Mouse (Mus musculus) myocyte (in vitro differentiated cells): ENCODE measurements around the gene Amn1. TPM values are rescaled to one million over a fixed set of nuclear protein-coding genes. Genes with fewer than 3 reads are reported as not detected.
A peak's percentile ranks its signal among the peaks of the same experiment; 100 is the strongest.
"Not testable (repeated sequence)": the region's sequence is repeated elsewhere in the genome, so short reads cannot be mapped to it uniquely, and the experiment has no call there.

Experiments used
- H3K27me3 ChIP-seq: one replicate; pipeline ENCODE4 v1.6.1; 2011; ENCODE audit not compliant: control insufficient read depth, insufficient read depth, insufficient read length
- H3K36me3 ChIP-seq: one replicate; pipeline ENCODE4 v1.6.1; 2011; ENCODE audit not compliant: control insufficient read depth, insufficient read depth
- H3K4me2 ChIP-seq: one replicate; pipeline ENCODE4 v1.6.1; 2011; ENCODE audit warnings: low read depth, control low read depth
- H3K4me3 ChIP-seq: one replicate; pipeline ENCODE4 v1.5.1; 2011; ENCODE audit warnings: mild to moderate bottlenecking, control low read depth, moderate library complexity
- H3K79me2 ChIP-seq: one replicate; pipeline ENCODE4 v1.6.1; 2011; ENCODE audit not compliant: control insufficient read depth, insufficient read depth
- H3ac ChIP-seq: one replicate; pipeline ENCODE4 v1.6.1; 2011; ENCODE audit not compliant: control insufficient read depth, insufficient read length
- CEBPB ChIP-seq: IDR thresholded peaks from 2 replicates; pipeline ENCODE4 v1.6.1; 2011; ENCODE audit warnings: mild to moderate bottlenecking, moderate library complexity; ENCODE audit not compliant: poor library complexity, insufficient read depth, severe bottlenecking
- E2F4 ChIP-seq: IDR thresholded peaks from one replicate; pipeline ENCODE4 v1.6.1; 2011; ENCODE audit warnings: mild to moderate bottlenecking, control low read depth, moderate library complexity; ENCODE audit not compliant: insufficient read depth
- MAX ChIP-seq: IDR thresholded peaks from one replicate; pipeline ENCODE4 v1.6.1; 2011; ENCODE audit warnings: low read depth, mild to moderate bottlenecking, control low read depth
- MYOD1 ChIP-seq, 3 experiments: IDR thresholded peaks; one replicate each; pipeline ENCODE4 v1.6.1; 2011; ENCODE audit warnings: control low read depth in 2 of 3, low read depth in 2 of 3, mild to moderate bottlenecking in 2 of 3, moderate library complexity in 1 of 3; ENCODE audit not compliant: insufficient read length in 2 of 3, control insufficient read depth in 1 of 3
- MYOG ChIP-seq, 3 experiments: IDR thresholded peaks; one replicate each; pipeline ENCODE4 v1.6.1; 2011; ENCODE audit warnings: control low read depth in 2 of 3, low read depth in 2 of 3, mild to moderate bottlenecking in 2 of 3; ENCODE audit not compliant: insufficient read length in 2 of 3, control insufficient read depth in 1 of 3, insufficient read depth in 1 of 3
- POLR2A ChIP-seq: IDR thresholded peaks from one replicate; pipeline ENCODE4 v1.6.1; 2011; ENCODE audit warnings: low read depth, mild to moderate bottlenecking, control low read depth, moderate library complexity; ENCODE audit not compliant: insufficient read length
- POLR2AphosphoS2 ChIP-seq: IDR thresholded peaks from one replicate; pipeline ENCODE4 v1.6.1; 2011; ENCODE audit warnings: low read depth, control low read depth; ENCODE audit not compliant: insufficient read length
- REST ChIP-seq: IDR thresholded peaks from one replicate; pipeline ENCODE4 v1.6.1; 2011; ENCODE audit warnings: mild to moderate bottlenecking, control low read depth, moderate library complexity; ENCODE audit not compliant: insufficient read depth, insufficient read length
- SRF ChIP-seq: IDR thresholded peaks from one replicate; pipeline ENCODE4 v1.6.1; 2011; ENCODE audit warnings: low read depth; ENCODE audit not compliant: control insufficient read depth, insufficient read length
- TCF12 ChIP-seq: IDR thresholded peaks from one replicate; pipeline ENCODE4 v1.6.1; 2011; ENCODE audit warnings: mild to moderate bottlenecking, control low read depth; ENCODE audit not compliant: poor library complexity, insufficient read depth, severe bottlenecking
- TCF3 ChIP-seq: IDR thresholded peaks from one replicate; pipeline ENCODE4 v1.6.1; 2011; ENCODE audit warnings: low read depth, control low read depth; ENCODE audit not compliant: insufficient read length
- USF1 ChIP-seq: IDR thresholded peaks from one replicate; pipeline ENCODE4 v1.6.1; 2011; ENCODE audit warnings: low read depth, mild to moderate bottlenecking, control low read depth, moderate library complexity
- polyA plus RNA-seq: library from polyadenylated mRNA; unstranded; fragments of >200 nt; fragmentation: generic; extraction: Trizol; gene quantifications from one replicate; pipeline ENCODE4 v1.2.1, GENCODE M21; 2012; ENCODE audit warnings: missing spikeins

The Amn1 gene
- polyA plus RNA-seq, 1 experiment, result 23.2 TPM

- H3K4me3 ChIP-seq, result no peak overlapping the region
- no peaks in the 10 kb centered on the region for H3K27me3 ChIP-seq
- no peaks in the 10 kb centered on the region for H3K36me3 ChIP-seq
- H3K4me2 ChIP-seq, result no peak overlapping the region
- no peak overlapping the region for H3ac ChIP-seq
- H3K79me2 ChIP-seq, result no peaks in the 10 kb centered on the region
- TF ChIP-seq TCF3, result no peak
- TF ChIP-seq TCF12, result no peak
- TF ChIP-seq E2F4, result no peak
- no peak for TF ChIP-seq CEBPB
- no peak for TF ChIP-seq POLR2A
- TF ChIP-seq USF1, result no peak
- no peak for TF ChIP-seq REST
- no peak for TF ChIP-seq SRF
- TF ChIP-seq MYOG (IDR thresholded peaks at IDR 0.05; ENCODE audit: control insufficient read depth in 1 of 3, insufficient read depth in 1 of 3, insufficient read length in 2 of 3, low read depth in 2 of 3), result no peak
- no peak for TF ChIP-seq MAX
- TF ChIP-seq MYOD1 (IDR thresholded peaks at IDR 0.05; ENCODE audit: control insufficient read depth in 1 of 3, insufficient read length in 2 of 3, low read depth in 2 of 3), result no peak
- TF ChIP-seq POLR2AphosphoS2, result no peak
These were observed 52.9 kb downstream of the Amn1 start for GRCm38 (mm10) chr6:149135631-149136030.

DNA sequence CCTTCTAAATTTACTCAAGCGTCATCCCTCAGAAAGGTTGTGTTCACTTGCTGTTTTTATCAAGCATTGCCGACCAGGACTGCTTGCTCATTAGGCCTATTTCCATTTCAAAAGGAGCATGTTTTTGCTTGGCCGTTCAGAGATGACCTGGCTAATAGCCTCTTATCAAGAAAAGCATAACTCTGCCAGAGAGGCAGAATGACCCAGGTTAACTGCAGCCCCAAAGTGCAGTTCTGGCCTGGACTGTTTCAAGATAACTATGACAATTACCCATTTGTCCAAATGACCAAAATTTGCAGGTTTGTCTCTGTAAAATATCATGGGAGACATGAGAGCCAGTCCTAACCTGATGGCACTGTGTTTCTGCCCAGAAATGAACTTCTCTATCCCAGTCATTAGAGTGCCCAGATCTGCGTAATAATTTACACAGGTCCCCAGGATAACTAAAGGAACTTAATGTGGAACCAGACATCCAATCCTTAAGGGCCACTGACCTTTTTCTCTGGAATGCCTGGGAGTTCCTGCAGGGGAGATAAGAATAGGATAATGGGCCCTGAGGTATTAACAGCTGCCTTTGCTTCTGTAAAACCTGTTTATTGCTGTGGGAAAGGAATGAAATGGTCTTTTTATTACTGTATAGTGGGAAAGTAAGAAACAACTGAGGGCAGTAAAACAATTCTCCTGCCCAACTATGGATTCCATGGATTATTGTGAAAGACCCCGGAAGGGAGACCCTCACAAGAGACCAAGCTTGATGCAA is 53.9 kb downstream of the Amn1 start:
- TF ChIP-seq MYOG (IDR thresholded peaks at IDR 0.05; ENCODE audit: control insufficient read depth in 1 of 3, insufficient read depth in 1 of 3, insufficient read length in 2 of 3, low read depth in 2 of 3), result peak in 1 of 3 experiments; percentile 71
- no peak for TF ChIP-seq REST
- TF ChIP-seq TCF12, result no peak
- no peak for TF ChIP-seq POLR2AphosphoS2
- TF ChIP-seq USF1, result no peak
- TF ChIP-seq MYOD1 (IDR thresholded peaks at IDR 0.05; ENCODE audit: control insufficient read depth in 1 of 3, insufficient read length in 2 of 3, low read depth in 2 of 3), result no peak
- no peak for TF ChIP-seq MAX
- no peak overlapping the region for H3K4me3 ChIP-seq
- H3ac ChIP-seq, result no peak overlapping the region
- no peaks in the 10 kb centered on the region for H3K36me3 ChIP-seq
- H3K4me2 ChIP-seq, result peak overlapping the region; percentile 52
- no peaks in the 10 kb centered on the region for H3K79me2 ChIP-seq
- no peaks in the 10 kb centered on the region for H3K27me3 ChIP-seq

DNA sequence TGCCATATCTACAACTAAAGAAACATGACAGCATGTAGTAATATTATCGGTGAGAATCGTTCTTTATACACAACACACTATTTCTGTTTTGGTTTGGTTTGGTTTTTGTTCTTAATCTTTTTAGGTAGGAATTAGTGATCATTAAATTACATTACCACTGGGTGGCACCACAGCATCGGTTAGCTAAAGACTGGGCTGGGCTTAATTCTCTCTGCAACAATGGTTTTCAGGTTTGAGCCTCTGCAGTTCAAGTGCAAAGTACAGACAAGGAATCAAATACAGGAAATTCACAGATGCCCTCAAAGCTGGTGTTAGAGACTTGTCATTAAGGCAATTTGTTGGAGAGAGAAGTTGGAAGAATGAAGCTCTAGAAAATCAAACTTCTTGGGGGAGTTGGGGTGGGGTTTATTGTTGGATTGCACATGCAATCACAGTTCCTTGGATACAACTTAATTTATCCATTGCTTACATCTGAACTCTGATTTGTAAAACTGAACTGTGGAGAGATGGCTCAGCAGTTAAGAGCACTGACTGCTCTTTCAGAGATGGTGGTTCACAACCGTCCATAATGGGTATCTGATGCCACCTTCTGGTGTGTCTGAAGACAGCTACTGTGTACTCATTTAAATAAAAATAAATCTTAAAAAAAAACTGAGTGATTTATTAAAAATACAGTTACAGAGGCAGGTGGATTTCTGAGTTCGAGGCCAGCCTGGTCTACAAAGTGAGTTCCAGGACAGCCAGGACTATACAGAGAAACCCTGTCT is 56.0 kb downstream of the Amn1 start:
- Histone ChIP-seq H3K79me2 (no peaks in the 10 kb centered on the region), H3K36me3 (no peaks in the 10 kb centered on the region), H3ac (no peak overlapping the region), H3K4me2 (no peak overlapping the region), H3K27me3 (no peaks in the 10 kb centered on the region), H3K4me3 (no peak overlapping the region)
- TF ChIP-seq CEBPB, result no peak

- Histone ChIP-seq H3K4me2 (no peak overlapping the region), H3ac (no peak overlapping the region), H3K36me3 (no peaks in the 10 kb centered on the region), H3K4me3 (no peak overlapping the region), H3K27me3 (no peaks in the 10 kb centered on the region), H3K79me2 (no peaks in the 10 kb centered on the region)
- TF ChIP-seq SRF, result no peak
- TF ChIP-seq POLR2A, result no peak
- no peak for TF ChIP-seq REST
- TF ChIP-seq E2F4, result no peak
- TF ChIP-seq CEBPB, result no peak
- TF ChIP-seq POLR2AphosphoS2, result no peak
- no peak for TF ChIP-seq TCF12
- TF ChIP-seq MAX, result no peak
- no peak for TF ChIP-seq MYOD1 (IDR thresholded peaks at IDR 0.05; ENCODE audit: control insufficient read depth in 1 of 3, insufficient read length in 2 of 3, low read depth in 2 of 3)
- TF ChIP-seq USF1, result no peak
- TF ChIP-seq TCF3, result no peak
- no peak for TF ChIP-seq MYOG (IDR thresholded peaks at IDR 0.05; ENCODE audit: control insufficient read depth in 1 of 3, insufficient read depth in 1 of 3, insufficient read length in 2 of 3, low read depth in 2 of 3)
These were observed 57.4 kb downstream of the Amn1 start for GRCm38 (mm10) chr6:149131111-149131510.

DNA sequence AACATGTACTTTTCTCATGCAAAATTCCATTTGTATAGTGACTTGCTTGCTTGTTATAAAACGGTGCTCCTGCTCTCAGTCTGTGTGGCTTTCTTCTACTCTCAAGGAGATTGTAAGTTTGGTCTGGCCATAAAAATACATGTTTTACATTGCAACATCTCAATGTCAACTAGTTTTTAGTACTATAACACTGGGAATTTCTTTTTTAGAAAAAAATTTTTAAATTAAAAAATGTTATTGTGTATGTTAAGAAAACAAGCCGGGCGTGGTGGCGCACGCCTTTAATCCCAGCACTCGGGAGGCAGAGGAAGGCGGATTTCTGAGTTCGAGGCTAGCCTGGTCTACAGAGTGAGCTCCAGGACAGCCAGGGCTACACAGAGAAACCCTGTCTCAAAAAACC is 58.6 kb downstream of the Amn1 start, which contains the start of gene Gm10203:
TSS of gene Gm10203 (plus strand) at position 301 of the 400 bp plus-strand sequence.
- H3K27me3 ChIP-seq, H3K4me3 ChIP-seq, H3K79me2 ChIP-seq, H3K36me3 ChIP-seq, H3ac ChIP-seq, H3K4me2 ChIP-seq: not testable (repeated sequence)
